Mouse (Mus musculus): Measurements from ENCODE around the gene Pogk. TPM values are rescaled to one million over a fixed set of nuclear protein-coding genes. Genes with fewer than 3 reads are reported as not detected.

Pogk gene
- polyA plus RNA-seq, 1 experiment from 2014 or later = 22.2 TPM

DNA sequence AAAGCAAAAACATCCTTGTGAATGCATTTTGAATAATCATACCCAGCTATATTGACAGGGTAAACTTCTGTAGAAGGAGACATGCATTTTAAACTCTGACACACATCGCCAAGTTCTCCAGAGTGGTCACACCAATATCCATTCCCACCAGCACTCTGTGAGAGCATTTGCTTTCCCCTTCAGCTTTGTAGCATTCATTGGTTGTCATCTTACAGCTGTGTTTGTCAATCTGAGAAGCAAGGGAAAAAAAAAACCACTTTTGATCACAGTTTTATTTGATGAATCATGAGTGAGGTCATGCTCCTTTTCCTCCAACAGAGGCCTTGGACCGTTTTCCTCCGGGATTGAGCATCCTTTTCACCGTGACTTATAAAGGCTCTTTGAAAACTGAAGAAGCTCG lies 66.1 kb downstream of the Pogk start:
- Histone ChIP-seq H3K36me3 (ENCODE audit: insufficient read depth) (no peaks in the 10 kb centered on the region), H3K27me3 (ENCODE audit: insufficient read depth, low read length) (no peaks in the 10 kb centered on the region), H3K4me2 (no peak overlapping the region), H3K9me3 (ENCODE audit: low read depth, low read length) (no peaks in the 10 kb centered on the region), H3K4me1 (ENCODE audit: insufficient read depth) (no peaks in the 10 kb centered on the region), H3K27ac (ENCODE audit: low read depth) (no peak overlapping the region), H3K9ac (no peak overlapping the region), H3K4me3 (ENCODE audit: low read depth, low read length) (no peak overlapping the region)
- no peak for TF ChIP-seq CTCF (IDR thresholded peaks at IDR 0.05; ENCODE audit: low read depth)
- DNase-seq = no peak
- WGBS = 53% methylated on average over 5 of the region's 5 CpGs
- ATAC-seq (ENCODE audit: insufficient read depth) = no peak

DNA sequence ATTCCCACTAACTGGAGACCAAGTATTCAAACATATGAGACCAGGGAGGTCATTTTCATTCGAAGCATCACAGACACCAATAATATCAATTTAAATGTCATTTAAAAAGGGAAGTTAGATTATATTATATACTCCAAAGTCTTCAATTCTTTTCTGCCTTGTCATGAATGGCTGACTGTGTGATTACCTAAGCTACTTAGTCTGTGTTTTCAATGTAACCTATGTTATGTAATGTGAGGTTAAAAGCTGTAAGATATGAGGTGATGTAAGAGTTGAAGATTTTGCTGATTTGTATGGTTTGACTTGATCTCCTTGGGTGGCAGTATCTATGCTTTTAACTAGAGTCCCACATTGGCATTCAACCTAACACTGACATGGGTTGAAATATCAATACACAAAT lies 67.1 kb downstream of the Pogk start:
- ATAC-seq (ENCODE audit: insufficient read depth) (no peak), DNase-seq (no peak)
- Histone ChIP-seq H3K4me3 (ENCODE audit: low read depth, low read length) (no peak overlapping the region), H3K9me3 (ENCODE audit: low read depth, low read length) (no peaks in the 10 kb centered on the region), H3K4me1 (ENCODE audit: insufficient read depth) (no peaks in the 10 kb centered on the region), H3K9ac (no peak overlapping the region), H3K4me2 (no peak overlapping the region), H3K36me3 (ENCODE audit: insufficient read depth) (no peaks in the 10 kb centered on the region), H3K27me3 (ENCODE audit: insufficient read depth, low read length) (no peaks in the 10 kb centered on the region), H3K27ac (ENCODE audit: low read depth) (no peak overlapping the region)
- WGBS = 64% methylated on average over 1 of the region's 1 CpGs
- no peak for TF ChIP-seq CTCF (IDR thresholded peaks at IDR 0.05; ENCODE audit: low read depth)

DNA sequence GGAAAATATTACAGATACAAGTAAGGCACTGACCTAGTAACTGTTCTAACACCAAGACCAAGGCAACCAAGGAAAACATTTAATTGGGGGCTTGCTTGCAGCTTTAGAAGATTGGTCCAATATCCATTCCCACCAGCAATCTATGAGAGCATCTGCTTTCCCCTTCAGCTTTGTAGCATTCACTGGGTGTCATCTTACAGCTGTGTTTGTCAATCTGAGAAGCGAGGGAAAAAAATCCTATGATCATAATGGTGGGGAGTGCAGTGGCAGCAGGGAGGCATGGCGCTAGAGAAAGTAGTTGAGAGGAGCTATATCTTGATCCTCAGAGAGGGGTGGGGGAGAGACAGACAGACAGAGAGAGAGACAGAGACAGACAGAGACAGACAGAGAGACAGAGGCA lies 67.6 kb downstream of the Pogk start:
- 45% methylated on average over 2 of the region's 2 CpGs for WGBS
- H3K36me3 ChIP-seq (ENCODE audit: insufficient read depth) = no peaks in the 10 kb centered on the region
- no peak for DNase-seq
- H3K9me3 ChIP-seq (ENCODE audit: low read depth, low read length) = no peaks in the 10 kb centered on the region
- ATAC-seq (ENCODE audit: insufficient read depth) = no peak
- H3K27me3 ChIP-seq (ENCODE audit: insufficient read depth, low read length) = no peaks in the 10 kb centered on the region
- no peaks in the 10 kb centered on the region for H3K4me1 ChIP-seq (ENCODE audit: insufficient read depth)
- H3K9ac ChIP-seq = no peak overlapping the region
- H3K4me2 ChIP-seq = no peak overlapping the region
- H3K4me3 ChIP-seq (ENCODE audit: low read depth, low read length) = no peak overlapping the region
- no peak overlapping the region for H3K27ac ChIP-seq (ENCODE audit: low read depth)
- TF ChIP-seq CTCF (IDR thresholded peaks at IDR 0.05; ENCODE audit: low read depth) = no peak

DNA sequence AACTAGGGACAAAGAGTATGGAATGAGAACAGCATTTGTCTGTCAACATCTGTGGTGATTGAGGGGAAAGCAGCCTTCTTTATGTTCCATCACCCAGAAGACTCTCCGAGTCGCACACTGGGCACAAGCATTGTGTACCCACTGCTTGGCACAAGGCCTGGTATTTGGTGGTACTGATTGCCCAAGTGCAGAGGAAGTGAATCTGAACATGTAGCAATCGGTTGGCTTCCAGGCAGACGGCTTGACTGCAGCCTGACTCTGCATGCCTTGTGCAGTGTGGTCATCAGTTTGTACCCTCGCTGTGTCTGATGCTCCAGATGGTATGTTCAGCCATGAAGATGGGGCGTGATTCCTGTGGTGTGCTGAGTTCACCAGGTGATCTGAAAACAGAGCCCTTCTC lies 70.6 kb downstream of the Pogk start:
- Histone ChIP-seq H3K4me1 (ENCODE audit: insufficient read depth) (no peaks in the 10 kb centered on the region), H3K36me3 (ENCODE audit: insufficient read depth) (no peaks in the 10 kb centered on the region), H3K4me2 (no peak overlapping the region), H3K27ac (ENCODE audit: low read depth) (no peak overlapping the region), H3K9me3 (ENCODE audit: low read depth, low read length) (no peaks in the 10 kb centered on the region), H3K9ac (no peak overlapping the region), H3K27me3 (ENCODE audit: insufficient read depth, low read length) (no peaks in the 10 kb centered on the region), H3K4me3 (ENCODE audit: low read depth, low read length) (no peak overlapping the region)
- WGBS = 79% methylated on average over 6 of the region's 6 CpGs
- TF ChIP-seq CTCF (IDR thresholded peaks at IDR 0.05; ENCODE audit: low read depth) = no peak
- no peak for DNase-seq
- ATAC-seq (ENCODE audit: insufficient read depth) = no peak

Other genes with a start within 250 kb of the Pogk start
- not detected in 2 replicates for gene Mael, start 171.1 kb downstream of the Pogk start, polyA plus RNA-seq (2014; fragmentation: Nextera tagmentation; extraction: Ambion mirVana)
- 1.0 and 1.3 TPM in 2 replicates for gene Ildr2, start 155.7 kb downstream of the Pogk start, polyA plus RNA-seq (2014; fragmentation: Nextera tagmentation; extraction: Ambion mirVana)
- 62.2 and 65.6 TPM in 2 replicates for gene Tada1, start 30.8 kb downstream of the Pogk start, polyA plus RNA-seq (2014; fragmentation: Nextera tagmentation; extraction: Ambion mirVana)
- gene Gm4846, start 87.7 kb upstream of the Pogk start, polyA plus RNA-seq (2014; fragmentation: Nextera tagmentation; extraction: Ambion mirVana) = not detected in 2 replicates
- not detected in 2 replicates for gene Gm4847, start 237.8 kb upstream of the Pogk start, polyA plus RNA-seq (2014; fragmentation: Nextera tagmentation; extraction: Ambion mirVana)

Measured in lung, embryonic 14.5 days (tissue).